Mouse (Mus musculus): Measurements from ENCODE around the gene Dock2.
"Not testable (repeated sequence)": the region's sequence is repeated elsewhere in the genome, so short reads cannot be mapped to it uniquely, and the experiment has no call there.

Dock2 gene

GRCm38 (mm10) chr11:34290708-34291107 is 493.0 kb downstream of the Dock2 start:
- DNase-seq (ENCODE audit: low spot score in 2 of 2) = no peak

- DNase-seq (ENCODE audit: low spot score in 2 of 2) = no peak
Measured at GRCm38 (mm10) chr11:34290265-34290664, 493.4 kb downstream of the Dock2 start.

GRCm38 (mm10) chr11:34284124-34284808 is 499.4 kb downstream of the Dock2 start:
- DNase-seq (ENCODE audit: low spot score in 2 of 2) = no peak

- no peak for DNase-seq (ENCODE audit: low spot score in 2 of 2)
Measured at GRCm38 (mm10) chr11:34277047-34277445, 506.6 kb downstream of the Dock2 start.

GRCm38 (mm10) chr11:34276363-34277046 is 507.2 kb downstream of the Dock2 start:
- DNase-seq (ENCODE audit: low spot score in 2 of 2) = peak; percentile 9 to 16

- peak in 1 of 2 experiments; percentile 11 for DNase-seq (ENCODE audit: low spot score in 2 of 2)
Measured at GRCm38 (mm10) chr11:34275941-34276340, 507.8 kb downstream of the Dock2 start.

- peak in 1 of 2 experiments; percentile 8 for DNase-seq (ENCODE audit: low spot score in 2 of 2)
Measured at GRCm38 (mm10) chr11:34272016-34272415, 511.7 kb downstream of the Dock2 start.

- DNase-seq (ENCODE audit: low spot score in 2 of 2) = no peak
Measured at GRCm38 (mm10) chr11:34264099-34264498, 519.6 kb downstream of the Dock2 start.

- DNase-seq (ENCODE audit: low spot score in 2 of 2) = peak; percentile 11 to 70
Measured at GRCm38 (mm10) chr11:34258849-34259469, 524.7 kb downstream of the Dock2 start.

- no peak for DNase-seq (ENCODE audit: low spot score in 2 of 2)
Measured at GRCm38 (mm10) chr11:34257548-34258189, 526.0 kb downstream of the Dock2 start.

GRCm38 (mm10) chr11:34242979-34243378 is 540.7 kb downstream of the Dock2 start:
- DNase-seq (ENCODE audit: low spot score in 2 of 2) = no peak

GRCm38 (mm10) chr11:34240252-34240651 is 543.4 kb downstream of the Dock2 start:
- no peak for DNase-seq (ENCODE audit: low spot score in 2 of 2)

- no peak for DNase-seq (ENCODE audit: low spot score in 2 of 2)
Measured at GRCm38 (mm10) chr11:34239691-34240090, 544.0 kb downstream of the Dock2 start.

- peak in 1 of 2 experiments; percentile 5 for DNase-seq (ENCODE audit: low spot score in 2 of 2)
Measured at GRCm38 (mm10) chr11:34236885-34237284, 546.8 kb downstream of the Dock2 start.

GRCm38 (mm10) chr11:34236091-34236759 is 547.5 kb downstream of the Dock2 start:
- DNase-seq (ENCODE audit: low spot score in 2 of 2) = peak in 1 of 2 experiments; percentile 36

- peak in 1 of 2 experiments; percentile 74 for DNase-seq (ENCODE audit: low spot score in 2 of 2)
Measured at GRCm38 (mm10) chr11:34228758-34229364, 554.8 kb downstream of the Dock2 start.

GRCm38 (mm10) chr11:34227180-34227579 is 556.5 kb downstream of the Dock2 start:
- no peak for DNase-seq (ENCODE audit: low spot score in 2 of 2)

- not testable (repeated sequence) for DNase-seq (ENCODE audit: low spot score in 2 of 2)
Measured at GRCm38 (mm10) chr11:34220596-34220995, 563.1 kb downstream of the Dock2 start.

- DNase-seq (ENCODE audit: low spot score in 2 of 2) = peak in 1 of 2 experiments; percentile 86
Measured at GRCm38 (mm10) chr11:34212853-34213252, 570.8 kb downstream of the Dock2 start.

GRCm38 (mm10) chr11:34207989-34208388 is 575.7 kb downstream of the Dock2 start, which contains the start of gene Foxi1:
Foxi1 (minus strand) TSS chr11:34208089.
- DNase-seq (ENCODE audit: low spot score in 2 of 2) = no peak

- DNase-seq (ENCODE audit: low spot score in 2 of 2) = peak in 1 of 2 experiments; percentile 14
Measured at GRCm38 (mm10) chr11:34202769-34203168, 580.9 kb downstream of the Dock2 start.

All from left cerebral cortex, adult 9 months (tissue).